Mouse (Mus musculus) neural tube, embryonic 13.5 days (tissue): Measurements from ENCODE around the gene Akap2. TPM values are rescaled to one million over a fixed set of nuclear protein-coding genes. Genes with fewer than 3 reads are reported as not detected.
"Not testable (repeated sequence)": the region's sequence is repeated elsewhere in the genome, so short reads cannot be mapped to it uniquely, and the experiment has no call there.

Source experiments
- ATAC-seq: fragments of 200-750 bp; cut with Nextera tagmentation; 2 replicates; pipeline ENCODE4 v1.8.0; 2017; ENCODE audit warnings: low read depth, mild to moderate bottlenecking, moderate TSS enrichment, moderate library complexity
- H3K27ac ChIP-seq: fragments of 300-500 bp; sonication (generic); replicated peaks from 2 replicates; pipeline ENCODE4 v1.5.1; 2015; ENCODE audit warnings: moderate library complexity, mild to moderate bottlenecking, inconsistent platforms
- H3K27me3 ChIP-seq: fragments of 300-500 bp; sonication (generic); 2 replicates; pipeline ENCODE4 v1.6.1; 2015; ENCODE audit warnings: mild to moderate bottlenecking, inconsistent platforms
- H3K36me3 ChIP-seq: fragments of 300-500 bp; sonication (generic); 2 replicates; pipeline ENCODE4 v1.6.1; 2015; ENCODE audit warnings: mild to moderate bottlenecking, inconsistent platforms
- H3K4me1 ChIP-seq: fragments of 300-500 bp; sonication (generic); replicated peaks from 2 replicates; pipeline ENCODE4 v1.6.1; 2015; ENCODE audit warnings: inconsistent platforms
- H3K4me2 ChIP-seq: fragments of 300-500 bp; sonication (generic); 2 replicates; pipeline ENCODE4 v1.6.1; 2015; ENCODE audit warnings: inconsistent platforms, mild to moderate bottlenecking, moderate library complexity
- H3K4me3 ChIP-seq: fragments of 300-500 bp; sonication (generic); 2 replicates; pipeline ENCODE4 v1.5.1; 2015; ENCODE audit warnings: mild to moderate bottlenecking, inconsistent platforms
- H3K9ac ChIP-seq: fragments of 300-500 bp; sonication (generic); 2 replicates; pipeline ENCODE4 v1.6.1; 2015; ENCODE audit warnings: moderate library complexity, mild to moderate bottlenecking, inconsistent platforms
- H3K9me3 ChIP-seq: fragments of 300-500 bp; sonication (generic); 2 replicates; pipeline ENCODE4 v1.6.1; 2016; ENCODE audit warnings: inconsistent platforms
- WGBS: fragments of 180-500 bp; shearing (Covaris S2); methylation state at CpG from one replicate; pipeline ENCODE4 v1.1.7; 2015; 5-methylcytosine and 5-hydroxymethylcytosine counted together
- polyA plus RNA-seq: library from polyadenylated mRNA; unstranded; fragments of >200 nt; fragmentation: Nextera tagmentation; extraction: Ambion mirVana; gene quantifications from 2 replicates; pipeline ENCODE4 v1.2.1, GENCODE M21; 2015

Akap2 gene
- polyA plus RNA-seq, 1 experiment from 2014 or later = 14.6 TPM

- H3K27me3 ChIP-seq = no peaks in the 10 kb centered on the region
- H3K4me3 ChIP-seq = no peak overlapping the region
- peaks cover 29% of the 10 kb centered on the region for H3K4me1 ChIP-seq
- 0 out of 2 replicates have a peak, but pooled peaks have one; percentile 19 for ATAC-seq
- 0 out of 2 replicates have a peak overlapping the region, but pooled peaks have one; percentile 33 for H3K27ac ChIP-seq
- H3K9ac ChIP-seq = no peak overlapping the region
- H3K36me3 ChIP-seq = no peaks in the 10 kb centered on the region
- WGBS = 61% methylated on average over 9 of the region's 9 CpGs
- H3K4me2 ChIP-seq = peak overlapping the region; percentile 16; the same call in 1 of the 2 replicates
- no peaks in the 10 kb centered on the region for H3K9me3 ChIP-seq
These were observed 149.5 kb downstream of the Akap2 start for GRCm38 (mm10) chr4:57866990-57867389.

- H3K36me3 ChIP-seq = no peaks in the 10 kb centered on the region
- 26% methylated on average over 10 of the region's 10 CpGs for WGBS
- H3K9me3 ChIP-seq = no peaks in the 10 kb centered on the region
- no peak overlapping the region for H3K9ac ChIP-seq
- H3K27ac ChIP-seq = 0 out of 2 replicates have a peak overlapping the region, but pooled peaks have one; percentile 33
- peak overlapping the region; percentile 16; the same call in 1 of the 2 replicates for H3K4me2 ChIP-seq
- ATAC-seq = no peak
- H3K27me3 ChIP-seq = no peaks in the 10 kb centered on the region
- peaks cover 25% of the 10 kb centered on the region for H3K4me1 ChIP-seq
- no peak overlapping the region for H3K4me3 ChIP-seq
These were observed 150.0 kb downstream of the Akap2 start for GRCm38 (mm10) chr4:57867454-57867853.

GRCm38 (mm10) chr4:57879137-57879536 lies 161.7 kb downstream of the Akap2 start:
- Histone ChIP-seq H3K36me3 (no peaks in the 10 kb centered on the region), H3K27ac (no peak overlapping the region), H3K4me2 (no peak overlapping the region), H3K4me3 (no peak overlapping the region), H3K27me3 (no peaks in the 10 kb centered on the region), H3K9ac (no peak overlapping the region), H3K9me3 (no peaks in the 10 kb centered on the region), H3K4me1 (0 out of 2 replicates have a peak, but pooled peaks cover 1% of the 10 kb centered on the region)
- WGBS = 90% methylated on average over 5 of the region's 5 CpGs
- no peak for ATAC-seq

GRCm38 (mm10) chr4:57879804-57880357 lies 162.4 kb downstream of the Akap2 start:
- no peaks in the 10 kb centered on the region for H3K27me3 ChIP-seq
- no peaks in the 10 kb centered on the region for H3K36me3 ChIP-seq
- no peaks in the 10 kb centered on the region for H3K9me3 ChIP-seq
- 18% methylated on average over 6 of the region's 6 CpGs for WGBS
- ATAC-seq = peak; percentile 65
- H3K4me2 ChIP-seq = no peak overlapping the region
- no peak overlapping the region for H3K4me3 ChIP-seq
- H3K9ac ChIP-seq = no peak overlapping the region
- H3K27ac ChIP-seq = no peak overlapping the region
- 0 out of 2 replicates have a peak, but pooled peaks cover 5% of the 10 kb centered on the region for H3K4me1 ChIP-seq

- no peaks in the 10 kb centered on the region for H3K36me3 ChIP-seq
- H3K4me2 ChIP-seq = no peak overlapping the region
- peaks cover 24% of the 10 kb centered on the region for H3K4me1 ChIP-seq
- no peak overlapping the region for H3K9ac ChIP-seq
- 75% methylated on average over 7 of the region's 7 CpGs for WGBS
- H3K27ac ChIP-seq = no peak overlapping the region
- H3K27me3 ChIP-seq = no peaks in the 10 kb centered on the region
- no peak overlapping the region for H3K4me3 ChIP-seq
- ATAC-seq = no peak
- H3K9me3 ChIP-seq = no peaks in the 10 kb centered on the region
These were observed 166.3 kb downstream of the Akap2 start for GRCm38 (mm10) chr4:57883520-57884421.

GRCm38 (mm10) chr4:57884511-57884910 lies 167.1 kb downstream of the Akap2 start:
- Histone ChIP-seq H3K9ac (no peak overlapping the region), H3K4me1 (peaks cover 24% of the 10 kb centered on the region), H3K36me3 (no peaks in the 10 kb centered on the region), H3K27me3 (no peaks in the 10 kb centered on the region), H3K27ac (no peak overlapping the region), H3K4me2 (no peak overlapping the region), H3K4me3 (no peak overlapping the region), H3K9me3 (no peaks in the 10 kb centered on the region)
- WGBS = 92% methylated on average over 3 of the region's 3 CpGs
- no peak for ATAC-seq

GRCm38 (mm10) chr4:57885186-57885585 lies 167.7 kb downstream of the Akap2 start:
- H3K9ac ChIP-seq = no peak overlapping the region
- H3K4me1 ChIP-seq = peaks cover 24% of the 10 kb centered on the region
- no peak for ATAC-seq
- H3K4me2 ChIP-seq = no peak overlapping the region
- no peaks in the 10 kb centered on the region for H3K36me3 ChIP-seq
- no peak overlapping the region for H3K4me3 ChIP-seq
- H3K27me3 ChIP-seq = no peaks in the 10 kb centered on the region
- no peak overlapping the region for H3K27ac ChIP-seq
- H3K9me3 ChIP-seq = no peaks in the 10 kb centered on the region
- 47% methylated on average over 2 of the region's 2 CpGs for WGBS

GRCm38 (mm10) chr4:57886066-57886887 lies 168.8 kb downstream of the Akap2 start:
- Histone ChIP-seq H3K4me1 (peaks cover 27% of the 10 kb centered on the region), H3K36me3 (no peaks in the 10 kb centered on the region), H3K4me2 (no peak overlapping the region), H3K27me3 (no peaks in the 10 kb centered on the region), H3K27ac (no peak overlapping the region), H3K9me3 (no peaks in the 10 kb centered on the region), H3K9ac (no peak overlapping the region), H3K4me3 (no peak overlapping the region)
- WGBS = 63% methylated on average over 11 of the region's 11 CpGs
- ATAC-seq = peak; percentile 70

- ATAC-seq = no peak
- H3K27ac ChIP-seq = no peak overlapping the region
- peaks cover 33% of the 10 kb centered on the region for H3K4me1 ChIP-seq
- H3K4me3 ChIP-seq = no peak overlapping the region
- no peak overlapping the region for H3K9ac ChIP-seq
- no peaks in the 10 kb centered on the region for H3K9me3 ChIP-seq
- no peaks in the 10 kb centered on the region for H3K36me3 ChIP-seq
- no peaks in the 10 kb centered on the region for H3K27me3 ChIP-seq
- no peak overlapping the region for H3K4me2 ChIP-seq
- 95% methylated on average over 3 of the region's 3 CpGs for WGBS
These were observed 169.4 kb downstream of the Akap2 start for GRCm38 (mm10) chr4:57886888-57887230.

- no peak overlapping the region for H3K4me2 ChIP-seq
- no peaks in the 10 kb centered on the region for H3K36me3 ChIP-seq
- no peak overlapping the region for H3K9ac ChIP-seq
- 98% methylated on average over 2 of the region's 2 CpGs for WGBS
- H3K4me3 ChIP-seq = no peak overlapping the region
- H3K27me3 ChIP-seq = no peaks in the 10 kb centered on the region
- no peak overlapping the region for H3K27ac ChIP-seq
- H3K9me3 ChIP-seq = no peaks in the 10 kb centered on the region
- H3K4me1 ChIP-seq = peaks cover 42% of the 10 kb centered on the region
- no peak for ATAC-seq
These were observed 170.8 kb downstream of the Akap2 start for GRCm38 (mm10) chr4:57888246-57888645.

- H3K27ac ChIP-seq, ATAC-seq, H3K9me3 ChIP-seq, H3K4me3 ChIP-seq, H3K36me3 ChIP-seq, H3K4me2 ChIP-seq, H3K27me3 ChIP-seq, H3K9ac ChIP-seq: not testable (repeated sequence)
- WGBS = 97% methylated on average over 1 of the region's 1 CpGs
- peaks cover 42% of the 10 kb centered on the region for H3K4me1 ChIP-seq
These were observed 171.5 kb downstream of the Akap2 start for GRCm38 (mm10) chr4:57888978-57889377.

- ATAC-seq = no peak
- 85% methylated on average over 8 of the region's 8 CpGs for WGBS
- H3K9ac ChIP-seq = no peak overlapping the region
- no peaks in the 10 kb centered on the region for H3K27me3 ChIP-seq
- H3K4me1 ChIP-seq = peaks cover 37% of the 10 kb centered on the region
- H3K4me3 ChIP-seq = no peak overlapping the region
- H3K4me2 ChIP-seq = no peak overlapping the region
- H3K9me3 ChIP-seq = no peaks in the 10 kb centered on the region
- H3K36me3 ChIP-seq = no peaks in the 10 kb centered on the region
- no peak overlapping the region for H3K27ac ChIP-seq
These were observed 172.3 kb downstream of the Akap2 start for GRCm38 (mm10) chr4:57889773-57890172.
